Mouse (Mus musculus) lung, embryonic 15.5 days (tissue): ENCODE measurements at regions not wholly inside any gene's neighbourhood (a gene's known extent, or its start where the extent isn't known, plus 50 kb on each side); places are given as distances from the start of the nearest gene placed in this dataset.
A peak's percentile ranks its signal among the peaks of the same experiment; 100 is the strongest.

Experiments used
- ATAC-seq: fragments of 200-750 bp; cut with Nextera tagmentation; 2 replicates; pipeline ENCODE4 v1.8.0; 2017; ENCODE audit warnings: moderate number of reproducible peaks, borderline replicate concordance; ENCODE audit not compliant: low FRiP score, low TSS enrichment; ENCODE audit errors: extremely low read depth
- H3K27ac ChIP-seq: fragments of 300-500 bp; sonication (generic); 2 replicates; pipeline ENCODE4 v1.5.1; 2015; ENCODE audit warnings: moderate library complexity, mild to moderate bottlenecking, inconsistent platforms
- H3K27me3 ChIP-seq: fragments of 300-500 bp; sonication (generic); 2 replicates; pipeline ENCODE4 v1.6.1; 2015; ENCODE audit warnings: inconsistent platforms
- H3K36me3 ChIP-seq: fragments of 300-500 bp; sonication (generic); 2 replicates; pipeline ENCODE4 v1.6.1; 2015; ENCODE audit warnings: inconsistent platforms
- H3K4me1 ChIP-seq: fragments of 300-500 bp; sonication (generic); 2 replicates; pipeline ENCODE4 v1.6.1; 2015; ENCODE audit warnings: inconsistent platforms
- H3K4me2 ChIP-seq: fragments of 300-500 bp; sonication (generic); 2 replicates; pipeline ENCODE4 v1.6.1; 2015; ENCODE audit warnings: inconsistent platforms, mild to moderate bottlenecking, moderate library complexity
- H3K4me3 ChIP-seq: fragments of 300-500 bp; sonication (generic); 2 replicates; pipeline ENCODE4 v1.5.1; 2015; ENCODE audit warnings: mild to moderate bottlenecking, inconsistent platforms
- H3K9ac ChIP-seq: fragments of 300-500 bp; sonication (generic); 2 replicates; pipeline ENCODE4 v1.6.1; 2015; ENCODE audit warnings: inconsistent platforms
- H3K9me3 ChIP-seq: fragments of 300-500 bp; sonication (generic); 2 replicates; pipeline ENCODE4 v1.6.1; 2016; ENCODE audit warnings: inconsistent platforms
- WGBS: fragments of 180-500 bp; shearing (Covaris S2); methylation state at CpG from one replicate; pipeline ENCODE4 v1.1.7; 2015; 5-methylcytosine and 5-hydroxymethylcytosine counted together

GRCm38 (mm10) chr4:53386309-53386708, 53.9 kb upstream of the Slc44a1 start:
- Histone ChIP-seq H3K27ac (no peak overlapping the region), H3K4me2 (no peak overlapping the region), H3K9ac (no peak overlapping the region), H3K9me3 (no peaks in the 10 kb centered on the region), H3K27me3 (no peaks in the 10 kb centered on the region), H3K4me3 (no peak overlapping the region), H3K4me1 (0 out of 2 replicates have a peak, but pooled peaks cover 4% of the 10 kb centered on the region), H3K36me3 (no peaks in the 10 kb centered on the region)
- ATAC-seq = no peak
- WGBS = 62% methylated on average over 8 of the region's 8 CpGs

GRCm38 (mm10) chr4:53384761-53385160, 55.5 kb upstream of the Slc44a1 start:
- Histone ChIP-seq H3K27ac (no peak overlapping the region), H3K4me2 (peak overlapping the region; percentile 13), H3K9me3 (no peaks in the 10 kb centered on the region), H3K4me1 (0 out of 2 replicates have a peak, but pooled peaks cover 4% of the 10 kb centered on the region), H3K4me3 (no peak overlapping the region), H3K27me3 (no peaks in the 10 kb centered on the region), H3K9ac (no peak overlapping the region), H3K36me3 (no peaks in the 10 kb centered on the region)
- 11% methylated on average over 6 of the region's 6 CpGs for WGBS
- peak; percentile 65 for ATAC-seq

- WGBS = 71% methylated on average over 6 of the region's 6 CpGs
- Histone ChIP-seq H3K4me1 (0 out of 2 replicates have a peak, but pooled peaks cover 4% of the 10 kb centered on the region), H3K27ac (no peak overlapping the region), H3K4me2 (no peak overlapping the region), H3K9ac (no peak overlapping the region), H3K36me3 (no peaks in the 10 kb centered on the region), H3K27me3 (no peaks in the 10 kb centered on the region), H3K4me3 (no peak overlapping the region), H3K9me3 (no peaks in the 10 kb centered on the region)
- no peak for ATAC-seq
Measured at GRCm38 (mm10) chr4:53384104-53384503, 56.1 kb upstream of the Slc44a1 start.

GRCm38 (mm10) chr4:53382012-53382411, 58.2 kb upstream of the Slc44a1 start:
- no peaks in the 10 kb centered on the region for H3K36me3 ChIP-seq
- no peak for ATAC-seq
- no peak overlapping the region for H3K4me2 ChIP-seq
- no peak overlapping the region for H3K27ac ChIP-seq
- H3K9ac ChIP-seq = no peak overlapping the region
- no peaks in the 10 kb centered on the region for H3K27me3 ChIP-seq
- 0 out of 2 replicates have a peak, but pooled peaks cover 4% of the 10 kb centered on the region for H3K4me1 ChIP-seq
- H3K4me3 ChIP-seq = no peak overlapping the region
- WGBS = 64% methylated on average over 4 of the region's 4 CpGs
- H3K9me3 ChIP-seq = no peaks in the 10 kb centered on the region

GRCm38 (mm10) chr4:53379855-53380254, 60.4 kb upstream of the Slc44a1 start:
- WGBS = 80% methylated on average over 1 of the region's 1 CpGs
- H3K4me2 ChIP-seq = no peak overlapping the region
- ATAC-seq = no peak
- no peaks in the 10 kb centered on the region for H3K9me3 ChIP-seq
- H3K4me1 ChIP-seq = 0 out of 2 replicates have a peak, but pooled peaks cover 2% of the 10 kb centered on the region
- no peak overlapping the region for H3K9ac ChIP-seq
- H3K27me3 ChIP-seq = no peaks in the 10 kb centered on the region
- H3K4me3 ChIP-seq = no peak overlapping the region
- H3K36me3 ChIP-seq = no peaks in the 10 kb centered on the region
- H3K27ac ChIP-seq = no peak overlapping the region

GRCm38 (mm10) chr4:53376995-53377394, 63.2 kb upstream of the Slc44a1 start:
- H3K36me3 ChIP-seq = no peaks in the 10 kb centered on the region
- no peaks in the 10 kb centered on the region for H3K9me3 ChIP-seq
- peak; percentile 46; the same call in 1 of the 2 replicates for ATAC-seq
- H3K9ac ChIP-seq = no peak overlapping the region
- no peaks in the 10 kb centered on the region for H3K27me3 ChIP-seq
- WGBS = 49% methylated on average over 4 of the region's 4 CpGs
- H3K27ac ChIP-seq = no peak overlapping the region
- no peak overlapping the region for H3K4me2 ChIP-seq
- H3K4me3 ChIP-seq = no peak overlapping the region
- no peaks in the 10 kb centered on the region for H3K4me1 ChIP-seq

- WGBS = 78% methylated on average over 2 of the region's 2 CpGs
Measured at GRCm38 (mm10) chr4:53356374-53356773, 83.8 kb upstream of the Slc44a1 start.

GRCm38 (mm10) chr4:53354961-53355360, 85.3 kb upstream of the Slc44a1 start:
- no peaks in the 10 kb centered on the region for H3K4me1 ChIP-seq
- H3K27me3 ChIP-seq = no peaks in the 10 kb centered on the region
- WGBS = 24% methylated on average over 5 of the region's 5 CpGs
- H3K9me3 ChIP-seq = no peaks in the 10 kb centered on the region
- peak; percentile 62; the same call in 1 of the 2 replicates for ATAC-seq
- H3K9ac ChIP-seq = no peak overlapping the region
- H3K4me3 ChIP-seq = no peak overlapping the region
- H3K36me3 ChIP-seq = no peaks in the 10 kb centered on the region
- no peak overlapping the region for H3K27ac ChIP-seq
- H3K4me2 ChIP-seq = no peak overlapping the region

More at GRCm38 (mm10) chr4:53356374-53356773, 83.8 kb upstream of the Slc44a1 start:
- no peak overlapping the region for H3K4me3 ChIP-seq
- H3K27me3 ChIP-seq = no peaks in the 10 kb centered on the region
- H3K4me1 ChIP-seq = no peaks in the 10 kb centered on the region
- no peaks in the 10 kb centered on the region for H3K9me3 ChIP-seq
- H3K9ac ChIP-seq = no peak overlapping the region
- no peak for ATAC-seq
- H3K4me2 ChIP-seq = no peak overlapping the region
- no peaks in the 10 kb centered on the region for H3K36me3 ChIP-seq
- H3K27ac ChIP-seq = no peak overlapping the region

GRCm38 (mm10) chr4:53353399-53354090, 86.7 kb upstream of the Slc44a1 start:
- no peak for ATAC-seq
- 60% methylated on average over 4 of the region's 4 CpGs for WGBS

GRCm38 (mm10) chr4:53351104-53351607, 89.1 kb upstream of the Slc44a1 start:
- H3K9ac ChIP-seq = no peak overlapping the region
- no peak overlapping the region for H3K4me3 ChIP-seq
- no peaks in the 10 kb centered on the region for H3K9me3 ChIP-seq
- WGBS = 82% methylated on average over 4 of the region's 4 CpGs
- no peak overlapping the region for H3K27ac ChIP-seq
- H3K27me3 ChIP-seq = no peaks in the 10 kb centered on the region
- no peak for ATAC-seq
- no peaks in the 10 kb centered on the region for H3K36me3 ChIP-seq
- no peaks in the 10 kb centered on the region for H3K4me1 ChIP-seq
- no peak overlapping the region for H3K4me2 ChIP-seq

More at GRCm38 (mm10) chr4:53353399-53354090, 86.7 kb upstream of the Slc44a1 start:
- no peak overlapping the region for H3K27ac ChIP-seq
- H3K36me3 ChIP-seq = no peaks in the 10 kb centered on the region
- no peaks in the 10 kb centered on the region for H3K4me1 ChIP-seq
- no peak overlapping the region for H3K4me3 ChIP-seq
- no peak overlapping the region for H3K4me2 ChIP-seq
- H3K9me3 ChIP-seq = no peaks in the 10 kb centered on the region
- H3K9ac ChIP-seq = no peak overlapping the region
- H3K27me3 ChIP-seq = no peaks in the 10 kb centered on the region

- no peak for ATAC-seq
- WGBS = 89% methylated on average over 4 of the region's 4 CpGs
- H3K36me3 ChIP-seq = no peaks in the 10 kb centered on the region
- no peak overlapping the region for H3K4me3 ChIP-seq
- no peak overlapping the region for H3K9ac ChIP-seq
- no peaks in the 10 kb centered on the region for H3K9me3 ChIP-seq
- H3K27ac ChIP-seq = no peak overlapping the region
- no peak overlapping the region for H3K4me2 ChIP-seq
- no peaks in the 10 kb centered on the region for H3K27me3 ChIP-seq
- H3K4me1 ChIP-seq = 0 out of 2 replicates have a peak, but pooled peaks cover under 1% of the 10 kb centered on the region
Measured at GRCm38 (mm10) chr4:53345346-53345745, 94.9 kb upstream of the Slc44a1 start.

GRCm38 (mm10) chr4:53344546-53344945, 95.7 kb upstream of the Slc44a1 start:
- H3K4me2 ChIP-seq = no peak overlapping the region
- no peak overlapping the region for H3K9ac ChIP-seq
- no peaks in the 10 kb centered on the region for H3K9me3 ChIP-seq
- H3K4me3 ChIP-seq = no peak overlapping the region
- 35% methylated on average over 8 of the region's 8 CpGs for WGBS
- H3K27me3 ChIP-seq = no peaks in the 10 kb centered on the region
- no peaks in the 10 kb centered on the region for H3K36me3 ChIP-seq
- no peak overlapping the region for H3K27ac ChIP-seq
- no peak for ATAC-seq
- peaks cover 6% of the 10 kb centered on the region for H3K4me1 ChIP-seq
